Mouse (Mus musculus): ENCODE data around the gene Ccdc63. TPM values are rescaled to one million over a fixed set of nuclear protein-coding genes. Genes with fewer than 3 reads are reported as not detected.
"Not testable (repeated sequence)": the region's sequence is repeated elsewhere in the genome, so short reads cannot be mapped to it uniquely, and the experiment has no call there.

Ccdc63 gene
- total and polyA plus RNA-seq, 3 experiments: 0.16 TPM; not detected in 2

DNA sequence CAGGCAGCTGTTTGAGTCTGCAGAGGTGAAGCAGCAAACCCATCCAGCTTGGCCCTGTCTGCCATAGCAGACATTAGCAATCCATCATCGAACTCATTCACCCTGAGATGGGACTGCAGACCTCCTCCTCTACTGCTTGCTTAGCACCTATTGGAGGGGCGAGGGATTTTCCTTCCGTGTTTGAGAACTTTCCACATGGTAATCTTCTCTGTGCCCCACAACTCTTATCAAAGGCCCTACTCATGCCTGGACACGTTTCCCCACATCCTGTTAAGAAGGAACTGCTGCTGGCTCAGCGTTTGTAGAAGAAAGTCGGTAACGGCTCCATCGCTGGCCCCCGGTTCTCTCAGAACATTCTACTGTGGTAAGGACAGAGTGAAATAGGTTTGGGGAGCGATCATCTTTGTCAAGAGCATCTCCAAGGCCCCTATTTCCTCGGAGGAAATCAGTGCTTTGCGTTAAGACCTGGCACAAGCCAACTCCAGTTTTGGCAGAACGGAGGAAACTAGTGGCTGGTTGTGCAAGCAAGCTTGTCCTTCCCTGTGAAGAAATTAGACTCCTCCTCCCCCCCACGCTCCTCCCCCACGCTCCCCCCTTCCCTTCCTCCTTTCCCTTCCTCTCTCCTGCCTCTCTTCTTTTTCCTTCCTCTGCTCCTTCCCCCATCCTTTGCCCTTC, 4.9 kb upstream of the Ccdc63 start:
- TF ChIP-seq GATA1 (IDR thresholded peaks at IDR 0.05; ENCODE audit: borderline replicate concordance, low read length) (no peak), POLR2AphosphoS5 (IDR thresholded peaks at IDR 0.05; ENCODE audit: insufficient replicate concordance, low read depth, low read length) (no peak), GATA2 (IDR thresholded peaks at IDR 0.05; ENCODE audit: borderline replicate concordance, low read depth, low read length) (no peak), CTCF (IDR thresholded peaks at IDR 0.05; ENCODE audit: low read depth, low read length) (no peak), TAL1 (conservative IDR thresholded peaks at IDR 0.05; ENCODE audit: low read depth, low read length) (no peak)
- DNase-seq (ENCODE audit: low spot score): no peak
- H3K4me3 ChIP-seq (ENCODE audit: low read depth, low read length): no peak overlapping the region
- peaks cover 37% of the 10 kb centered on the region for H3K27me3 ChIP-seq (ENCODE audit: insufficient read depth, low read length)
- no peak for ATAC-seq (ENCODE audit: extremely low read depth, insufficient number of reproducible peaks, low FRiP score, poor library complexity, severe bottlenecking)
- H3K9me3 ChIP-seq (replicated peaks): no peaks in the 10 kb centered on the region
- no peaks in the 10 kb centered on the region for H3K36me3 ChIP-seq (replicated peaks)
- H3K4me1 ChIP-seq (ENCODE audit: insufficient read depth, low read depth, low read length): peaks cover 6% of the 10 kb centered on the region; the same call in 1 of the 2 replicates

DNA sequence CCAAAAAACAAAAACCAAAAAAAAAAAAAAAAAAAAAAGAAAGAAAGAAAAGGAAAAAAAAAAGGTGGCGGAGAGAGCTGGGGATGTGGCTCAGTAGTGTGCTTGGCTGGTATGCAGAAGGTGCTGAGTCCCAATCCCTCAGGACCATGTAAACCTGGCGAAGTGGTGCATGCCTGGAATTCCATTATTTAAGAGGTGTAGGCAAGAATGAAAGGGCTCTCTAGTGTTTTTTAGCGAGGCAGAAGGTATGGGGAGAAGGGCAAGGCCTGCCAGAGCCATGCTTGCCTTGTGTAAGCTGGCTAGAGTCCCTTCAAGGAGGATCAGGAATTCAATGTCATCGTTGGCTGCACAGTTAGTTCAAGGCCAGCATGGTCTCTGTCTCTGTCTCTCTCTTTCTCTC, 4.2 kb upstream of the Ccdc63 start:
- no peak overlapping the region for H3K4me3 ChIP-seq (ENCODE audit: low read depth, low read length)
- H3K4me1 ChIP-seq (ENCODE audit: insufficient read depth, low read depth, low read length): peaks cover 6% of the 10 kb centered on the region; the same call in 1 of the 2 replicates
- DNase-seq (ENCODE audit: low spot score): no peak
- H3K36me3 ChIP-seq (replicated peaks): no peaks in the 10 kb centered on the region
- H3K27me3 ChIP-seq (ENCODE audit: insufficient read depth, low read length): peaks cover 33% of the 10 kb centered on the region
- no peak for TF ChIP-seq CTCF (IDR thresholded peaks at IDR 0.05; ENCODE audit: low read depth, low read length)
- no peak for TF ChIP-seq GATA2 (IDR thresholded peaks at IDR 0.05; ENCODE audit: borderline replicate concordance, low read depth, low read length)
- no peak for TF ChIP-seq TAL1 (conservative IDR thresholded peaks at IDR 0.05; ENCODE audit: low read depth, low read length)
- no peak for TF ChIP-seq POLR2AphosphoS5 (IDR thresholded peaks at IDR 0.05; ENCODE audit: insufficient replicate concordance, low read depth, low read length)
- no peak for TF ChIP-seq GATA1 (IDR thresholded peaks at IDR 0.05; ENCODE audit: borderline replicate concordance, low read length)
- no peaks in the 10 kb centered on the region for H3K9me3 ChIP-seq (replicated peaks)
- ATAC-seq (ENCODE audit: extremely low read depth, insufficient number of reproducible peaks, low FRiP score, poor library complexity, severe bottlenecking): no peak

GRCm38 (mm10) chr5:122143543-122143942, 2.9 kb upstream of the Ccdc63 start:
- Histone ChIP-seq H3K4me1 (ENCODE audit: insufficient read depth, low read depth, low read length) (peaks cover 6% of the 10 kb centered on the region; the same call in 1 of the 2 replicates), H3K9me3 (replicated peaks) (no peaks in the 10 kb centered on the region), H3K27me3 (ENCODE audit: insufficient read depth, low read length) (peaks cover 42% of the 10 kb centered on the region), H3K4me3 (ENCODE audit: low read depth, low read length) (no peak overlapping the region), H3K36me3 (replicated peaks) (no peaks in the 10 kb centered on the region)
- TF ChIP-seq GATA1 (IDR thresholded peaks at IDR 0.05; ENCODE audit: borderline replicate concordance, low read length) (no peak), TAL1 (conservative IDR thresholded peaks at IDR 0.05; ENCODE audit: low read depth, low read length) (no peak), CTCF (IDR thresholded peaks at IDR 0.05; ENCODE audit: low read depth, low read length) (no peak), GATA2 (IDR thresholded peaks at IDR 0.05; ENCODE audit: borderline replicate concordance, low read depth, low read length) (no peak), POLR2AphosphoS5 (IDR thresholded peaks at IDR 0.05; ENCODE audit: insufficient replicate concordance, low read depth, low read length) (no peak)
- ATAC-seq (ENCODE audit: extremely low read depth, insufficient number of reproducible peaks, low FRiP score, poor library complexity, severe bottlenecking) (no peak), DNase-seq (ENCODE audit: low spot score) (no peak)

- DNase-seq (ENCODE audit: low spot score) (peak; percentile 40), ATAC-seq (ENCODE audit: extremely low read depth, insufficient number of reproducible peaks, low FRiP score, poor library complexity, severe bottlenecking) (no peak)
- no peak overlapping the region for H3K4me3 ChIP-seq (ENCODE audit: low read depth, low read length)
- no peaks in the 10 kb centered on the region for H3K36me3 ChIP-seq (replicated peaks)
- H3K27me3 ChIP-seq (ENCODE audit: insufficient read depth, low read length): peaks cover 49% of the 10 kb centered on the region
- TF ChIP-seq POLR2AphosphoS5 (IDR thresholded peaks at IDR 0.05; ENCODE audit: insufficient replicate concordance, low read depth, low read length): no peak
- peak; percentile 79 for TF ChIP-seq CTCF (IDR thresholded peaks at IDR 0.05; ENCODE audit: low read depth, low read length)
- no peaks in the 10 kb centered on the region for H3K9me3 ChIP-seq (replicated peaks)
- peaks cover 6% of the 10 kb centered on the region; the same call in 1 of the 2 replicates for H3K4me1 ChIP-seq (ENCODE audit: insufficient read depth, low read depth, low read length)
Observed at GRCm38 (mm10) chr5:122142230-122142992, 1.8 kb upstream of the Ccdc63 start.

DNA sequence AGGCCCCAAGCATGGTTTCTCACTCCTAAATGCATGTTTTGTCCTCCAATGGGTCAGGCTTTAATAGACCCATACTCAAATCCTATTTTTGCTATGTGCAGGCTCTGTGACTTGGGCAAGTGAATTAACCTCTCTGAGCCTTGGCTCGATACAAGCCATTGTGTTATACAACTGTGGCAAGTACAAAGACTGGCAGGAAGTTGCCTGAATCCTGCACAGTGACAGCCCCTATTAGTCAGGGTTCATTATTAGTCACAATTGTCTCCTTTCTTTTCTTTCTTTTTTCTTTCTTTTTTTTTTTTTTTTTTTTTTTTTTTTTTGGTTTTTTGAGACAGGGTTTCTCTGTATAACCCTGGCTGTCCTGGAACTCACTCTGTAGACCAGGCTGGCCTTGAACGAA, 852 bp downstream of the Ccdc63 start:
- not testable (repeated sequence) for DNase-seq (ENCODE audit: low spot score); H3K9me3 ChIP-seq (replicated peaks); ATAC-seq (ENCODE audit: extremely low read depth, insufficient number of reproducible peaks, low FRiP score, poor library complexity, severe bottlenecking); H3K36me3 ChIP-seq (replicated peaks); H3K4me3 ChIP-seq (ENCODE audit: low read depth, low read length); H3K4me1 ChIP-seq (ENCODE audit: insufficient read depth, low read depth, low read length)
- H3K27me3 ChIP-seq (ENCODE audit: insufficient read depth, low read length): peaks cover 72% of the 10 kb centered on the region

GRCm38 (mm10) chr5:122138856-122139255, 1.8 kb downstream of the Ccdc63 start:
- TF ChIP-seq GATA1 (IDR thresholded peaks at IDR 0.05; ENCODE audit: borderline replicate concordance, low read length) (no peak), GATA2 (IDR thresholded peaks at IDR 0.05; ENCODE audit: borderline replicate concordance, low read depth, low read length) (no peak), POLR2AphosphoS5 (IDR thresholded peaks at IDR 0.05; ENCODE audit: insufficient replicate concordance, low read depth, low read length) (no peak), CTCF (IDR thresholded peaks at IDR 0.05; ENCODE audit: low read depth, low read length) (no peak), TAL1 (conservative IDR thresholded peaks at IDR 0.05; ENCODE audit: low read depth, low read length) (no peak)
- H3K9me3 ChIP-seq (replicated peaks): no peaks in the 10 kb centered on the region
- ATAC-seq (ENCODE audit: extremely low read depth, insufficient number of reproducible peaks, low FRiP score, poor library complexity, severe bottlenecking): no peak

More at GRCm38 (mm10) chr5:122138856-122139255, 1.8 kb downstream of the Ccdc63 start:
- no peak for DNase-seq (ENCODE audit: low spot score)
- no peak overlapping the region for H3K4me3 ChIP-seq (ENCODE audit: low read depth, low read length)
- H3K27me3 ChIP-seq (ENCODE audit: insufficient read depth, low read length): peaks cover 75% of the 10 kb centered on the region
- peaks cover 8% of the 10 kb centered on the region for H3K4me1 ChIP-seq (ENCODE audit: insufficient read depth, low read depth, low read length)
- no peaks in the 10 kb centered on the region for H3K36me3 ChIP-seq (replicated peaks)
